Mouse (Mus musculus) adrenal gland, adult 10 weeks (tissue): ENCODE data around the gene Snupn. TPM values are rescaled to one million over a fixed set of nuclear protein-coding genes. Genes with fewer than 3 reads are reported as not detected.

ENCODE experiments used
- polyA plus RNA-seq: library from polyadenylated mRNA; stranded (reverse); fragments of 350-450 nt; fragmentation: Illumina TruSeq; extraction: RNeasy Lipid Tissue Mini Kit (QIAGEN cat#74804); gene quantifications from one replicate; pipeline ENCODE4 v1.2.3, GENCODE M21; 2014; ENCODE audit warnings: low read depth, low replicate concordance

Gene Snupn
- polyA plus RNA-seq: 20.1 TPM

DNA sequence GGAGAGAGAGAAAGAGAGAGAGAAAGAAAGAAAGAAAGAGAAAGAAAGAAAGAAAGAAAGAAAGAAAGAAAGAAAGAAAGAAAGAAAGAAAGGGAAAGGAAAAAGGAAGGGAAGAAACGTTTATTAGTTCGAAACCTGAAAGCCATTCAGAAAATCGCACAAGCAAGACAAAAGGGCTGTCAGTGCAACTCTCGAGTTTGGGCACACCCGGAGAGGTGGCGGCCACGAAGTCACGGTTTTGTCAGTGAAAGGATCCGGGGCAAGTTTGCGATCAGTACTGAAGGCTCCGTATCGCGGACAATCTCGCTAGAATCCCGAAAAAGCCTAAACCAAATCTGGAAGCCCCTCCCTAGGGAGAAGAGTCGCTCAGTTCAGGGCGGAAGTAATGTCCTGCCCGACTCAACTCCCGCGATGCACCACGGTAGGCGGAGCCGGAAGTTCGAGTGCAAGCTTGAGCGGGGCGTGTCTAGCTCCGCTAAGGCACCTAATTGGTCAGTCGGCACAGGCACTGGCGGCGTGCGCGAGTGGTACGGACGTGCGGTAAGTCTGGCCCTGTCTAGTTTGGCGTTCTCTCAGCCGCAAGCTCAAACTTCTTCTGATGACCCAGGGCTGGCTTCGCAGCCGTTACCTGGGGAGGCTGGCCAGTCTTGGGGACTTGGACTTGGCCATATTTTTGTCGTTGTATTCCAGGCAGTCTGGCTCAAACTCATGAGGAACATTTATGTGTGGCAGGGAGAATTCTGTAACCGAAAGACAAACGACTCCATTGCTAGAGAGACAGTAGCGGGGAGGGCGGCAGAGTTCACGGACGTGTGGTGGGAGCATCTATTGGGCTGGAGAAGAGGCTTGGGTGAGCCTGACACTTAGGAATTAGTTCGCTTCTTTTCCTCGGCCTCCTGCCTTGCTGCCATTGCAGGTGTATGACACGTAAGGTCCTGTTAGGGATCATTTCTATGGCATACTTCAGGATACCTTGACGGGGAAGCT lies at the start of gene Snupn:
Gene Snupn, plus strand, starts transcription at position 465 of the 987 bp plus-strand sequence.

DNA sequence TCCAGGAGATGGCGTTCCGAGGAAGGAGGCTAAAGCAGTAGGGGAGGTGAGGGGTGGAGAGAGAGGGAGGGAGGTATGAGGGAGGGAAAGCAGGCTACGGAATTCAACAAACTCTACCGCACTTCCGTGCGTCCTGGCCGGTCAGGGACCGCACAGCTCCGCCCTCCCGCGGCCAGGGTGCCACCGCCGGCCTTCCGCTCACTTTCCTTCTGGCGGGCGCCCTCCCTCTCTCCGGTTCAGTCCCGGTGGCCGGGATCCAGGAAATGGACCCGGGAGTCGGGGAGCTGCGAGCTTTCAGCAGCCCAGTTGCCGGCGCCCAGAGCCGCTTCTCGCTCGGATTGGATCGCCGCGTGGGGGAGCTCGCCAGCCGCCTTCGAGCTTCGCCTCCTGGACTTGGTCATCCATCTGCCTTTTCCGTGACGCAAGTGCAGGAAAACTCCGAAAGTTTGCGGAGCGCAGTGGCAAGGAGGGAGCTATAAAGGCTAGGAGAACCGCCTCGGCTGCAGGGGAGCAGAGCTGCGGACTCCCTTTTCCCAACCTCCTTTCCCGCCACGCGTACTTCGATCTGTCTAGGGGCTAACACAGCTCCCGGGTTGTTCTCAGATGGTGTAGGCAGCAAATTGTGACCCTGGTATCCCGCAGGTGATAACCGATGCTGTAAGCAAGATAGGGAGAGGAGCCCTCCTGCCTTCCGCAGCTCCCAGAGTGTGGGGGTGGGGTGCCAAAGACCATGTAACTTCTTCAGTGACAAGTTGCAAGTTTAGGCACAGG lies 22.5 kb upstream of the Snupn start, which contains the start of gene Snx33:
Gene Snx33, minus strand, starts transcription at position 331 of the 771 bp plus-strand sequence.

DNA sequence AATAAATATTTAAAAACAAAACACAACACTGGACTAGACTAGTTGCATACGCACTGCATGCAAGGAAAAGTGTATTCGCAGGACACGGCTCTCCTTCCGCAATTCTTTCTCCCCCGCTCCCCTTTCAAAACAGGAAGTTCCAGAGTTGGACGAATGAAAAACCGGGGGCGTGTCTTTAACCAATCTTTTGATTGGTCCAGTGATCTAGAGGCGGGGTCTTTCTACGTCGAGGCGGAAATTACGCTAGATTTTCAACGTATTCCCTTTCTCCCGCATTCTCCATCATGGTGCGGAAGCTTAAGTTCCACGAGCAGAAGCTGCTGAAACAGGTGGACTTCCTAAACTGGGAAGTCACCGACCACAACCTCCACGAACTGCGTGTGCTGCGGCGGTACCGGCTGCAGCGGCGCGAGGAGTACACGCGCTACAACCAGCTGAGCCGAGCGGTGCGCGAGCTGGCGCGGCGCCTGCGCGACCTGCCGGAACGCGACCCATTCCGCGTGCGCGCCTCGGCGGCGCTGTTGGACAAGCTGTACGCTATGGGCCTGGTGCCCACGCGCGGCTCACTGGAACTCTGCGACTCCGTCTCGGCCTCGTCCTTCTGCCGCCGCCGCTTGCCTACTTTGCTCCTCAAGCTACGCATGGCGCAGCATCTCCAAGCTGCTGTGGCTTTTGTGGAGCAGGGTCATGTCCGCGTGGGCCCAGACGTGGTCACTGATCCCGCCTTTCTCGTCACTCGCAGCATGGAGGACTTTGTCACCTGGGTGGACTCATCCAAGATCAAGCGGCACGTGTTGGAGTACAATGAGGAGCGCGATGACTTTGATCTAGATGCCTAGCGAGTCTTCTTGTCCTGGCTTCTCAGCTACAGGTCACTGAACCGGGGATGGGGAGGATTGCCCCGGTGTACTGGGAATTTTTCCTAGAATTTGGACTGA lies 13.2 kb upstream of the Snupn start, which contains the start of gene Imp3:
Gene Imp3, plus strand, starts transcription at position 253 of the 938 bp plus-strand sequence.

DNA sequence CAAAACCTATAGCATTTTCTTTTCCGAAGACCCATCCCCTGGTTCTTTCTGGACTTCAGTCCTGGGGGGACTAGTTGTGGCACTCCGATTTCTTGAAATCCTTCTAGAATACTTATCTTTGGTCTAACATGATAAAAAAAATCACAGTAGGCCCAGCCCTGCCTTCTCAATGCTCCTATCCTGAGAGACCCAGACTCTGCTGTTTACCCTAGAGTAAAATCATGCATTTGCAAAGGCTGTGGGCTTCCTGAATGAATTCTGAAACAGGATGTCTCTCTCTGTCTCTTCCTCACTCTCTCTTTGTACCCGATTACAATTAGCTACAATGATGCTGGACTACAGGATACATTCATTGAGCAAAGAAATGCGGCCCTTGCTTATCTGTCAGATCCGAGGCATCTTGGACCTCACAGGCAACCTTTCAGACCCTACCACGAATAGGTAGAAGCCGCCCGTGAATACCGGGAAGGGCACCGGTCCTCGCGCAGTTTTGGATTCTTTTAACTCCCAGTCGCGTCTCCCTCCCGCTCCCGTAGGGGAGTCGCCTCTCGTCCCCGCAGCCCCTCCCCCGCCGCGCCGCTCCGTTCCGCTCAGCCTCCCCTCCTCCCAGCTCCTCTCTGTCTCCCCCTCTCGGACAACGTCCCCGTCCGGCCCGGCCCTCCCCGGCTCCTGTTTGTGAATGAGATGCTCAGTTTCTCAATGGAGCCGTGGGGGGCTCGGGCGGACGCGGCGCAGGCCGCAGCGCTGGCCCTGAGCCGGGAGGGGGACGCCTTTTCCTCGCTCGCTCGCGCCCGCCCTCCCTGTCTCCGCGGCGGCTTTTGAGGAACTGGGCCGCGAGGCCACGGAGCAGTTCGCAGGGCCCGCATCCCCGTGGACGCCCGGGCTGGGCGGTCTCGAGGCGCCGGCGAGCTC lies 43.9 kb downstream of the Snupn start, which contains the start of gene Ptpn9:
Gene Ptpn9, plus strand, starts transcription at position 638 of the 912 bp plus-strand sequence.

Other genes with a start within 250 kb of the Snupn start
- not detected for gene Lingo1, start 154.4 kb upstream of the Snupn start, polyA plus RNA-seq
- gene Odf3l1, start 86.2 kb upstream of the Snupn start, polyA plus RNA-seq: not detected
- 0.29 TPM for gene Cspg4, start 85.8 kb upstream of the Snupn start, polyA plus RNA-seq
- gene Snx33, start 22.5 kb upstream of the Snupn start, polyA plus RNA-seq: 3.6 TPM
- 51.7 TPM for gene Imp3, start 13.4 kb upstream of the Snupn start, polyA plus RNA-seq
- gene Ptpn9, start 44.0 kb downstream of the Snupn start, polyA plus RNA-seq: 69.1 TPM
- 33.1 TPM for gene Sin3a, start 121.2 kb downstream of the Snupn start, polyA plus RNA-seq
- 15.5 TPM for gene Man2c1, start 179.8 kb downstream of the Snupn start, polyA plus RNA-seq
- gene Neil1, start 197.4 kb downstream of the Snupn start, polyA plus RNA-seq: 0.93 TPM
- 10.6 TPM for gene Commd4, start 207.5 kb downstream of the Snupn start, polyA plus RNA-seq